Mouse (Mus musculus) myocyte (in vitro differentiated cells): Measurements from ENCODE around the gene Gm10283. TPM values are rescaled to one million over a fixed set of nuclear protein-coding genes. Genes with fewer than 3 reads are reported as not detected.

Experiments used
- H3K27me3 ChIP-seq: one replicate; pipeline ENCODE4 v1.6.1; 2011; ENCODE audit not compliant: control insufficient read depth, insufficient read depth, insufficient read length
- H3K36me3 ChIP-seq: one replicate; pipeline ENCODE4 v1.6.1; 2011; ENCODE audit not compliant: control insufficient read depth, insufficient read depth
- H3K4me2 ChIP-seq: one replicate; pipeline ENCODE4 v1.6.1; 2011; ENCODE audit warnings: low read depth, control low read depth
- H3K4me3 ChIP-seq: one replicate; pipeline ENCODE4 v1.5.1; 2011; ENCODE audit warnings: mild to moderate bottlenecking, control low read depth, moderate library complexity
- H3K79me2 ChIP-seq: one replicate; pipeline ENCODE4 v1.6.1; 2011; ENCODE audit not compliant: control insufficient read depth, insufficient read depth
- H3ac ChIP-seq: one replicate; pipeline ENCODE4 v1.6.1; 2011; ENCODE audit not compliant: control insufficient read depth, insufficient read length
- CEBPB ChIP-seq: IDR thresholded peaks from 2 replicates; pipeline ENCODE4 v1.6.1; 2011; ENCODE audit warnings: mild to moderate bottlenecking, moderate library complexity; ENCODE audit not compliant: poor library complexity, insufficient read depth, severe bottlenecking
- E2F4 ChIP-seq: IDR thresholded peaks from one replicate; pipeline ENCODE4 v1.6.1; 2011; ENCODE audit warnings: mild to moderate bottlenecking, control low read depth, moderate library complexity; ENCODE audit not compliant: insufficient read depth
- MAX ChIP-seq: IDR thresholded peaks from one replicate; pipeline ENCODE4 v1.6.1; 2011; ENCODE audit warnings: low read depth, mild to moderate bottlenecking, control low read depth
- MYOD1 ChIP-seq, 3 experiments: IDR thresholded peaks; one replicate each; pipeline ENCODE4 v1.6.1; 2011; ENCODE audit warnings: control low read depth in 2 of 3, low read depth in 2 of 3, mild to moderate bottlenecking in 2 of 3, moderate library complexity in 1 of 3; ENCODE audit not compliant: insufficient read length in 2 of 3, control insufficient read depth in 1 of 3
- MYOG ChIP-seq, 3 experiments: IDR thresholded peaks; one replicate each; pipeline ENCODE4 v1.6.1; 2011; ENCODE audit warnings: control low read depth in 2 of 3, low read depth in 2 of 3, mild to moderate bottlenecking in 2 of 3; ENCODE audit not compliant: insufficient read length in 2 of 3, control insufficient read depth in 1 of 3, insufficient read depth in 1 of 3
- POLR2A ChIP-seq: IDR thresholded peaks from one replicate; pipeline ENCODE4 v1.6.1; 2011; ENCODE audit warnings: low read depth, mild to moderate bottlenecking, control low read depth, moderate library complexity; ENCODE audit not compliant: insufficient read length
- POLR2AphosphoS2 ChIP-seq: IDR thresholded peaks from one replicate; pipeline ENCODE4 v1.6.1; 2011; ENCODE audit warnings: low read depth, control low read depth; ENCODE audit not compliant: insufficient read length
- REST ChIP-seq: IDR thresholded peaks from one replicate; pipeline ENCODE4 v1.6.1; 2011; ENCODE audit warnings: mild to moderate bottlenecking, control low read depth, moderate library complexity; ENCODE audit not compliant: insufficient read depth, insufficient read length
- SRF ChIP-seq: IDR thresholded peaks from one replicate; pipeline ENCODE4 v1.6.1; 2011; ENCODE audit warnings: low read depth; ENCODE audit not compliant: control insufficient read depth, insufficient read length
- TCF12 ChIP-seq: IDR thresholded peaks from one replicate; pipeline ENCODE4 v1.6.1; 2011; ENCODE audit warnings: mild to moderate bottlenecking, control low read depth; ENCODE audit not compliant: poor library complexity, insufficient read depth, severe bottlenecking
- TCF3 ChIP-seq: IDR thresholded peaks from one replicate; pipeline ENCODE4 v1.6.1; 2011; ENCODE audit warnings: low read depth, control low read depth; ENCODE audit not compliant: insufficient read length
- USF1 ChIP-seq: IDR thresholded peaks from one replicate; pipeline ENCODE4 v1.6.1; 2011; ENCODE audit warnings: low read depth, mild to moderate bottlenecking, control low read depth, moderate library complexity
- polyA plus RNA-seq: library from polyadenylated mRNA; unstranded; fragments of >200 nt; fragmentation: generic; extraction: Trizol; gene quantifications from one replicate; pipeline ENCODE4 v1.2.1, GENCODE M21; 2012; ENCODE audit warnings: missing spikeins

The Gm10283 gene
- polyA plus RNA-seq, 1 experiment: not detected

DNA sequence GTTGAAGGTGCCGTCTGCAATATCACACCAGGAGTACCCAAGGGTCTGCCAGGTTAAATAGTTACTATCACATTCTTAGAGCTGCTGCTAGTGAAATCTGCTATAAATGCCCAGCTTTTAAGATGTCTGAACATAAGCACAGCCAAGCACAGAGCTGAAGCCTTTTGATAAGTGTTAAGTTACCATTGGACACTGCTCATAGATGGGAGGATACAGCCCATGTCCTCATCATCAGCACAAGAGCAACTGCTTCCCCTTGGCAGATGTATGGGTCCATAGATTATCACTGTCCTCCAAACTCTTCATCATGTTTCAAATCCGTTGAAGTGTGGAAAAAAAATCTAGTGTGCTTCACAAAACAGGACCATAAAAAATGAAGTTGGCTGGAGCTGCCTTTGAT lies 53.7 kb downstream of the Gm10283 start:
- Histone ChIP-seq H3K4me2 (no peak overlapping the region), H3K4me3 (no peak overlapping the region), H3K36me3 (no peaks in the 10 kb centered on the region), H3K27me3 (no peaks in the 10 kb centered on the region), H3K79me2 (no peaks in the 10 kb centered on the region), H3ac (no peak overlapping the region)
- TF ChIP-seq MAX (no peak), TCF12 (no peak), POLR2A (no peak), MYOG (IDR thresholded peaks at IDR 0.05; ENCODE audit: control insufficient read depth in 1 of 3, insufficient read depth in 1 of 3, insufficient read length in 2 of 3, low read depth in 2 of 3) (no peak), SRF (no peak), TCF3 (no peak), REST (no peak), CEBPB (no peak), USF1 (no peak), MYOD1 (IDR thresholded peaks at IDR 0.05; ENCODE audit: control insufficient read depth in 1 of 3, insufficient read length in 2 of 3, low read depth in 2 of 3) (no peak)

DNA sequence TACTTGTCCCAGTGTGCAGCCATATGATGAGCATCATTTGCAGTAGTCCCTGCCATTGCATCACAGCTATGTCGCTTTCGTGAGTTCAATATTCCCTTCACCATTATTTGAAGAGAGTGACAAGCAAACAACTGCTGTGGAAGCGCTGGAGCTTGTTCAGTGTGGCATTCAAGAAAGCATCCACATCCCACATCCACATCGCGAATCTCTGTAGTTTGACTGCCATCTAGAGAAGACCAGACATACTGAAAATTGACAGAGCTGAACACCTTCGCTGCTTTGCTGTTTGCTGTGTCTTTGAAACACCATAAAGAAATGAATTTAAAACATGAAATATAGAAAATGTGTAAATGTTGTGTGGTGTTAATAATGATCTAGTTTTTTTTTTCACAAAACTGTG lies 58.0 kb downstream of the Gm10283 start:
- no peaks in the 10 kb centered on the region for H3K36me3 ChIP-seq
- no peak overlapping the region for H3ac ChIP-seq
- H3K4me2 ChIP-seq: no peak overlapping the region
- no peak overlapping the region for H3K4me3 ChIP-seq
- no peaks in the 10 kb centered on the region for H3K27me3 ChIP-seq
- H3K79me2 ChIP-seq: no peaks in the 10 kb centered on the region
- TF ChIP-seq SRF (no peak), POLR2A (no peak), POLR2AphosphoS2 (no peak), E2F4 (no peak), MAX (no peak), MYOD1 (IDR thresholded peaks at IDR 0.05; ENCODE audit: control insufficient read depth in 1 of 3, insufficient read length in 2 of 3, low read depth in 2 of 3) (no peak), USF1 (no peak), CEBPB (no peak), MYOG (IDR thresholded peaks at IDR 0.05; ENCODE audit: control insufficient read depth in 1 of 3, insufficient read depth in 1 of 3, insufficient read length in 2 of 3, low read depth in 2 of 3) (no peak), TCF3 (no peak), TCF12 (no peak), REST (no peak)

DNA sequence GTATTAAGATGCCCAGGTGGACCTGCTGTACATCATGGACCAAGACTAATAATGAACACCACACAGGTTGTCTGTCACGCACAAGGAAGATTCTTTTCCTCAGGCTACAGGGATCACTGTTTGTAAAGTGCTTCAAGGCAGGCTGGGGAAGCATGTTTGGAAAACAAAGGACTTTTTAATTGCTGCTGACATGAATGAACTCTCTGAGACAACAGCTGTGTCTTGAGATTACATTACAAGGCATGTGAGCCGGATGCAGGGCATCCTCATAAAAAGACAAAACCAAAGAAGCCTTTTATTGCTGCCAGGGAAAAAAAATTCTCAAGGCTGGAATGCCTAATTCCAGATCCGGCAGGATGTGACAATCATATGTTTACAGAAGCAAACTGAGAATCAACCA lies 64.4 kb downstream of the Gm10283 start:
- no peaks in the 10 kb centered on the region for H3K79me2 ChIP-seq
- TF ChIP-seq MYOG (IDR thresholded peaks at IDR 0.05; ENCODE audit: control insufficient read depth in 1 of 3, insufficient read depth in 1 of 3, insufficient read length in 2 of 3, low read depth in 2 of 3) (peak in 1 of 3 experiments; percentile 22), MYOD1 (IDR thresholded peaks at IDR 0.05; ENCODE audit: control insufficient read depth in 1 of 3, insufficient read length in 2 of 3, low read depth in 2 of 3) (peak; percentile 34 to 72 (median 71)), TCF12 (peak; percentile 54), CEBPB (no peak)
- no peak overlapping the region for H3ac ChIP-seq
- no peak overlapping the region for H3K4me3 ChIP-seq
- H3K36me3 ChIP-seq: no peaks in the 10 kb centered on the region
- peak overlapping the region; percentile 39 for H3K4me2 ChIP-seq
- no peaks in the 10 kb centered on the region for H3K27me3 ChIP-seq

DNA sequence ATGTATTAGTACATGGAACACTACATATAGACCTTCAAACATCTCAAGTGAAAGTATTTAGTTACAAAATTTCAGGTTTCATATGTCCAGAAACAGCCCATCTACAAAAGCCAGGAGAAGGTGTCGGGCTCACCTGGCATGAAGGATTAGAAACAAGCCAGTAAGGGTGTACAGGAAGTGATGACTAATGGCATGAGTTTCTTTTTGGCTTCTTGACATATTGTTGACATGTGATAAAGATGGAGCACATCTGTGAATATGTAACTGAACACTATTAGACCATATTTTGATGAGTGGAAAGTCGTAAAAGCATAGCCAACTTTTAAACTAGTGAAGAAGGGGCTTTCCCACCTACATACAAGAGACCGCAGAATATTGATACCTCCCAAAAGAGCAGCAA lies 66.1 kb downstream of the Gm10283 start:
- no peaks in the 10 kb centered on the region for H3K79me2 ChIP-seq
- H3K4me2 ChIP-seq: no peak overlapping the region
- TF ChIP-seq MAX (no peak), POLR2A (no peak), TCF12 (no peak), TCF3 (no peak), E2F4 (no peak), MYOD1 (IDR thresholded peaks at IDR 0.05; ENCODE audit: control insufficient read depth in 1 of 3, insufficient read length in 2 of 3, low read depth in 2 of 3) (no peak), MYOG (IDR thresholded peaks at IDR 0.05; ENCODE audit: control insufficient read depth in 1 of 3, insufficient read depth in 1 of 3, insufficient read length in 2 of 3, low read depth in 2 of 3) (no peak), USF1 (no peak), CEBPB (no peak), REST (no peak), SRF (no peak), POLR2AphosphoS2 (no peak)
- H3K36me3 ChIP-seq: no peaks in the 10 kb centered on the region
- no peak overlapping the region for H3ac ChIP-seq
- no peaks in the 10 kb centered on the region for H3K27me3 ChIP-seq
- no peak overlapping the region for H3K4me3 ChIP-seq

DNA sequence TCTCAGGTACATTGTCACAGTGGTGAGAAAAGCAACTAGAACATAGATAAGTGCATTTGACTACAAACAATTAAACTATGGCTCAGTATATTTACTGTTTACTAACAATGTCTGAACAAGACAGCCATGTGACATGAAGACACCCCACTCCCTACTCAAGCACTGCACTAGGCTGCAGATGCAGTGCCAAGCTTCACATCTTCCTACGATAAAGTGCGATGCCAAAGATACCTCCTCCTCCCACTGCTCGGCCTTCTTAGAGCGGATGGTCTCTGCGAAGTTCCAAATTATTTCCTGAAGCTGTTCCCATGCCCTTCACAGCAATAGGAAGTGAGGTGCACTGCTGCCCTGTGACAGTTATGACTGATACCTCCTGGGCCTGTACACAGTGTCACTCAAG lies 70.3 kb downstream of the Gm10283 start:
- Histone ChIP-seq H3K4me3 (no peak overlapping the region), H3K4me2 (no peak overlapping the region), H3ac (no peak overlapping the region), H3K36me3 (no peaks in the 10 kb centered on the region), H3K79me2 (no peaks in the 10 kb centered on the region), H3K27me3 (no peaks in the 10 kb centered on the region)
- no peak for TF ChIP-seq POLR2A
- no peak for TF ChIP-seq SRF
- TF ChIP-seq REST: no peak
- TF ChIP-seq E2F4: no peak
- no peak for TF ChIP-seq TCF3
- no peak for TF ChIP-seq TCF12
